Mouse (Mus musculus) right cerebral cortex, adult 18-20 months (tissue): ENCODE data around the gene Sltm.
"Not testable (repeated sequence)": the region's sequence is repeated elsewhere in the genome, so short reads cannot be mapped to it uniquely, and the experiment has no call there.

Source experiments
- DNase-seq: peaks from one replicate; pipeline ENCODE4 v3.0.0; 2022; ENCODE audit warnings: mixed read lengths

Sltm gene

DNA sequence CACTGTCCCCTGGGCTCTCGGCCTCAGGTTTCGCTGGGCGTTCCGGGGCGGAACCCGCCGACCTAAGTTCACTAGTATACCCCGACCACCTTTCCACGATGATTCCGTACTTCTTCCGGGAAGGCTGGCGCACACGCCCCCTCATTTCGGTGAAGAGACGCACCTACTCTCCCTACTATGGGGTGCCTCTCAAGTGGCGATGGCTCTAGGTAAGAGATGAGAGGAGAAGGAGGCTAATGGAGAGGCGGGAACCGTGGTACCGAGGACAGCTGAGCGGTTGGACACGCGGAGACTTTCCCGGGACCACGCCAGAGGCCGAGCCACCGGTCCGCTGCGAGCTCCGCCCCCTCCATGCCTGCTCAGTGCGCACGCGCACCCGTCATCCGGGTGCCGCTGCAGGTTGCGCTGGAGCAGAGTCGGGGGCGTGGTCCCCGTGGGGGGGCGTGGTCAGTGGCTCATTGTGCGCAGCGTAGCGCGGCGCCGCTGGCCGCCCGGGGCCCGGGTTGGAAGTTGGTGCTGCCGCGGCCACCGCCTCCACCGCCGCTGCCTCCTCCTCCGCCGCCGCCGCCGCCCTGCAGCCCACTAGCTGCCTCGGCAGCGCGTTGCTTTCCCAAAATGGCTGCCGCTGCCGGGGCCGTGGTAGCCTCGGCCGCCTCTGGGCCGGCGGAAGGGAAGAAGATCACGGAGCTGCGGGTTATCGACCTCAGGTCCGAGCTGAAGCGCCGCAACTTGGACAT, at the start of gene Sltm:
Gene Sltm, plus strand, starts transcription at position 450 of the 737 bp plus-strand sequence.
- DNase-seq, result peak; percentile 98

DNA sequence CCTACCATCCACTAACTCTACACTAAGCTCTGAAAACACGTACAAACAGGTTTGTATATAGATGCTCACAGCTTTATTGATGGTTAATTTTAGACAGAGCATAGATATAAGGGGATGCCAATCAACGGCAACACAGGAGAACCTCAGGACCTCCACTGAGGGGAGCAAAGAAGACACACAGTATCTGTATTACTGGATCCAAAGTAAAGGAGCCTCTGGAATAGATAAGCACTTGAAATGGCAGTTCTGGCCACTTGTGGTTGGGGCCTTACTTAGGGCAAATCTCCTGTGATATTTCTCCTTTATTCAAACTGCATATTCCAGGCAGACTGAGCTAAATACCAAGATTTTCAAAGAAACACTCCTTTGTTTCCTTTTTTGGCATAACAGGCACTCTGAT, 49.5 kb upstream of the Sltm start:
- DNase-seq, result no peak

DNA sequence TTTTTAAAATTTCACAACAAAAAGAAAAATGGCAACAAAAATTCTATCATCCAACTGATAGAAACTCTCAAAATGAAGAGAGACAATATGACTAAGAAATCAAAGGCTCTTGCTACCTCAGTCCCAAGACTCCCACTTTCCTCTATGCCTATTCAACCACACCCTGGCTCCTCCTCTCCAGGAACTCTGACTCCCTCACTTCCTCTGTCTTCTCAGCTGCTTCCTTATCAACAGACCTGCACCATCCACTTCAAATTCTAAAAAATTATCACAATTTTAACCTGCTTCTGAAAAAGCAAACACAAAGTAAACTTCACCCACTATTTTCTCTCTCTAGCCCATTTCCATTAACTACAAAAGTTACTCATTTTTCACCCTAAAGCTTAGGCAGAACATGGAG, 45.6 kb upstream of the Sltm start:
- DNase-seq, result no peak

DNA sequence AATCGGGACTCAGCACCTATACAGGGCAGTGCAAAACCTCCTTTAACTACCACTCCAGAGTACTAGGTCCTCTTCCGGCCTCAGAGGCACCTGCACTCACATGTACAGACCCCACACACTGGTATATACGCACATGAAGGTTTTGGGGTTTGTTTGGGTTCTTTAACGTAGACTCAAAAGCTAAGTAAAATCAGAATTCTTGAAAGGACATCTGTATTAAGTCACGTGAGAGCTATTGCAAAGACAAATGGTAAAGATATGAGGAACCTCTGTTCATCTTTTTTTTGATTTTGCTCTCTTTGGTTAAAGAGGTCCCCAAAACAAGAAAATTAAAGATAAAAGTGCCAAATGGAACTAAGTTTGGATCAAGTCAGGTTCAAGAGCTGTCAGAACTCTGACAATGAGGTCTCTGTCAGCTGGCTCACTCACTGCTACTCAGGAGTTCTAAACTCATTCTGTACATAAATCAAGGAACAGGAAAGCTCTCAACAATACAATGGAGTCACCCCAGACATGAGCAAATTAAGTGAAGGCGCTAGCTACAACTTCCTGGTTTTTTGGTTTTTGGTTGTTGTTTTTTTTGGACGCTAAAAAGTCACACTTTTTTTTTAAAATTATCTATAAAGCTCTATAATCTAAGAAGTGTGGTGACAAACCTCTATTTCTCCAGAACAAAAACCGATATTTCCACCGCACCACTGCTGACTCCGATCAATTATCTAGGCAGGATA, 40.1 kb upstream of the Sltm start:
- no peak for DNase-seq

DNA sequence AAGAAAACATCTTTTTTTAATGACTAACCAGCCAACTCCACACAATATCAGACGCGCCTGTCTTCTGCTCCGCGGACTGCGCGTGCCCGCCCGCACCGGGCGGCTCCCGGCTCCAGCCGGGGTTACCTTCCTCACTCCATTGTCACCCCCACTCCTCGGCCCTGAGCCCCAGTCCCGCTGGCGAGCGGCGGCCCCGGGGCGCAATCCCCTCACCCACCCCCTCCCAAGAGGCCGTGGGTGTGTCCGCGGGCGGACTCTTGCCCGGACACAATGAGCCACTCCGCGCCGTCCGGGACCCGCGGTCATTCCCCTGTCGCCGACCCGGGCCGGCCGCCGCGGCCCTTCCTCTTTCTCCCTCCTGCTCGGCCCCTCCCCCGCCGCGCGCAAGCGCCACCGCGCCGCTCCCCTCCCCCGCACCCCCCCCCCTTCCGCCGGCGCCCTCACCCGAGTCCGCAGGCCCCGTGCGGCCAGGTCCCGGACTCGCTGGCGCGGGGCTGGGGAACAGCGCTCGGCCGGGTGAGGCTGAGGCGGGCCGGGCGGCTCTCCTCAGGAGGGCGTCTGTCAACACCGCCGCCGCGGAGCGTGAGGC, 39.4 kb upstream of the Sltm start:
- DNase-seq, result no peak

DNA sequence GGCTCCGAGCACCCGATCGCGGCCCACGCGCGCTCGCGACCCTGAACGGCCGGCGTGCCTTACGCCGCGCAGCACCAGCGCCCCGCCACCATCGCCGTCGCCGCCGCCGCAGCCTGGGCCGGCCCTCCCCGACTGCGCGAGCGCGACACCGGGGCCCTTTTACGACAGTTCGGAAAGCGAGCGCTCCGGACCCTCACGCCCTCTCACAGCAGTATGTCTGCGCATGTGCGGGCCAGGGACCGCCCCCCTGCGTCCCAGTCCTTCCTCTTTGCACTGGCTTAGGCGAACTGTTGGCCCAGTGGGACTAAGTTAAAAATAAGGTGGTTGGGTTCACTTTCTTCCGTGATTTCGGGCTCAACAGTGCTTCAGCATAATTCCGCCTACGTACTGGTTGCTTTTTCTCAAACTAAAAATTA, 38.9 kb upstream of the Sltm start, which contains the start of gene Rnf111:
Gene Rnf111, minus strand, starts transcription at position 100 of the 416 bp plus-strand sequence.
- peak; percentile 97 for DNase-seq

DNA sequence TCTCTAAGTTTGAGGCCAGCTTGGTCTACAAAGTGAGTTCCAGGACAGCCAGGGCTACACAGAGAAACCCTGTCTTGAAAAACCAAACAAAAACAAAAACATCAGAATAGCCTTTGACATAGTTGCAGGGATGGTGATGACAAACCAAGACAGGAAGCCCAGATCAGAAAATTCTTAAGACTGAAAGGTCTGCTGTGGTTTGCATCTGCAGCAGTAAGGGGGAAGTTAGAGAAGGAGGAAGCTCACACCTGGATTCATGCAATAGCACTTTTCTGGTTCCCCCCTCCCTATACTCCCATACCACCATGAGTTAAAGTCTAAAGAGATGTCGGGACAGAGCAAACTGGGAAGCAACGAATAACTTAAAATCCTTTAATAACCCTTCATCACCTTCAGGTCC, 36.4 kb upstream of the Sltm start:
- no peak for DNase-seq

DNA sequence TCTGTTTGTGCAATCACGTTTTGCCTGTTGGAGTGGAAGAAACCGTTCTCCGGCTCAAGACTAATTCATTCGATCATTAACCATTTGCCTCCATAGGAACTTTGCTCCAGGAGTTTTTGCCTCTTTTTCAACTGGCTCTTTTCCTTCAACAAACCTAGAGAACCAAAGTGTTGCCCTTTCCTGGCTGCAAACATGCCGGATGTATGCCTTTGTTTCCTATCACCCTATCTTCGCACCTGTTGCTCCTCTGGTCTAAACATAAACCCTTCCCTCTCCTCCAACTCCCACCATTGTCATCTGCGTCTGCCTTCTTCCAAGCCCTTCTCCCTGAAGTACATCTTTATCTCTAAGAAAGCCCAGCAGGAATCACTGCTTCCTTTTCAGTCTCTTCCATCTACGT, 35.8 kb upstream of the Sltm start:
- DNase-seq, result no peak

DNA sequence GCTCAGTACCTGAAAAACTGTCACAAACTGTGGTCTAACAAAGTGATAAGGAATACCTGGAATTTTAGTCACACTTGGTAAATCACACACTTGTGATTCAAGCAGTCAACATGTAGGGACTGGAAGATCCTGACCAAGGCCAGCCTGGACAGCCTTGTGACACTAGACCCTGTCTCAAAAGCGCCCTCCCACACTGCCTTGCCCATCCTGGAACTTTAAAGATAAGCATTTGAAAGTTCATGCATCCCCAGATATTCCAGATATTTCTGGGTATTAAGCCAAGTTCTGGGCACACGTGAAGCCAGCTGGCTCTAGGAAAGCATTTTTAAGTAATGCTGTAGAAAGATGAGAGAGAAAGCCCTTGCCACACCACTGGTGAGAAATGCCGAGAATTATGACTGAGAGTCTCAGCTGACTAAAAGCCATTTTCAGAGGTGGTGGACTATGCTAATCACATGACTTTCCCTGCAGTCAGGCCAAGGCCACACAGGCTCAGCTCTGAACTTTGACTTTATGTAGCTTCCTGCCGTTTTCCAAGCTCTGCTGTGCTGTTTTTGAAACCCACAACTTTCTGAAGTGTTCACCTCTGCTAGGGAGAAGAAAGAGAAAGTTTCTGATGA, 32.5 kb upstream of the Sltm start:
- DNase-seq, result no peak

DNA sequence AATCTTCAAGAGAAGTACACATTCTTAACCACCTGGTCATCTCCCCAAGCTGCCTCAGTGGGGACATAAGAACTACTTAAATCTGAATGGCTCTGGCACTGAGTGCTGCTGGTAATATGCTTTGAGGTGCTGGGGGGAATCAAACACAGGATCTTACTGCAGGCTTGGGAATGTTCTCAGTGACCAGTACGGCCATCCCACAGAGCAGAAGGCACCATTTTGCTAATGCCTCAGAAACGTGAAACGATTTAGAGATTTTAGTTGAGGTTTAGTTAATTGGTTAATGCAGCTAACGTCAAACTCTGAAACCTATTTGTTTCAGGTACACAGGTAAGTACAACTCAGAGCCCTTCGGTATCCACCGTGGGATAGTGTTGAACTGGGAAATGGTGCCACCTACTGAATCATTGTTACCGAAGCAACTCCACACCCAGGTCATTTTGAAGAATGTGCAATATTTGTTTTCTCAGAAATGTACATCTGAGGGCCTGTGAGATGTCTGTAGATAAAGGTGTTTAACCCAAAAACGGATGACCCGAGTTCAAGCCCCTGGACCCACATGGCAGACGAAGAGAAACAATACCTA, 31.5 kb upstream of the Sltm start:
- DNase-seq, result no peak

DNA sequence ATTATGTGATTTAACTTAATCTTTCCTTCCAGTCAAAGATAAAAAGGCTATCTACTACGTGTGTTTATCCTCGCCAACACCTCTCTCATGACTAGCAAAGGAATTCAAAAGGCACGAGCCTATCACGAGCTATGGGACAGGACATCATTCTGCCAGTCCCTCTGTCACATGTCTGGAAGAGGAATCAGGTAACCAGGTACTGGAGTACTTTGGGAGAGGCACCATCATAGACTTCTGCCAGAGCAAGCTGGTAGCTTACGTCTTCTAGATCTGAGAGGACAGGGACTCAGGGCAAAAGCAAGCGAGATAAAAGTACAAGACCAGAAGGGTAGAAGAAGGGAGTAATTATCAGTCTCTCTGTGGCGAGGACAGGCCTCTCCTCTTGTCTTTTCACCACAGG, 30.9 kb upstream of the Sltm start:
- DNase-seq, result no peak

DNA sequence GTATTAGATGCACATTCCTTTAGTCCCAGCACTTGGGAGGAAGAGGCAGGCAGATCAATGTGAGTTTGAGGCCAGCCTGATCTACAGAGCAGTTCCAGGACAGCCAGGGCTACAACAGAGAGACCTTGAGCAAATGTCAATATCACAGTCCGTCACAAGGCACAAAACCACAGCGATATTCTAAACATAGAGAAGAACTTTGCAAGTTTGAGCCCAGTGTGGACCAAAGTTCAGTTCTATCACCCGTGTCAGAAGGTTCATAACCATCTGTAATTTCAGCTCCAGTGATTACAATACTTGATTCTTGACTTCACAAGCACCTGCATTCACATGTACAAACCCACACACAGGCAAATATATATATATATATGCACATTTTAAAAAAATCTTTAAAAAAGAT, 21.9 kb upstream of the Sltm start:
- DNase-seq, result no peak

DNA sequence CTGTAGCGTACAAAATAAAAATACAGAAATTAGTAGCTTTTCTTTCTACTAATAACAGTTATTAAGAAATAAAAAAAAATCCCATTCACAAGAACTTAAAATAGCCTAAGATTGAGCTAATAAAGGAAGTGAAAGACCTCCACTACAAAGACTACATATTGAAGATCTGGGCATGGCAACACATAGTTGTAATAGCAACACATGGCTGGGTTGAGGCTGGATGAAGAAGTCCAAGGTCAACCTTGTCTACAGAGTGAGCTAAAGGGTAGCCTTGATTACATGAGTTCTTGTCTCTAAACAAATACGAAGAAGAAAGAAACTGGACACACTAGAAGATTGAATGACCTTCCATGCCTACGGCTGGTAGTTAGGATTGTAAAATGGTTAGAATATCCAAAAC, 18.7 kb upstream of the Sltm start:
- DNase-seq, result no peak

DNA sequence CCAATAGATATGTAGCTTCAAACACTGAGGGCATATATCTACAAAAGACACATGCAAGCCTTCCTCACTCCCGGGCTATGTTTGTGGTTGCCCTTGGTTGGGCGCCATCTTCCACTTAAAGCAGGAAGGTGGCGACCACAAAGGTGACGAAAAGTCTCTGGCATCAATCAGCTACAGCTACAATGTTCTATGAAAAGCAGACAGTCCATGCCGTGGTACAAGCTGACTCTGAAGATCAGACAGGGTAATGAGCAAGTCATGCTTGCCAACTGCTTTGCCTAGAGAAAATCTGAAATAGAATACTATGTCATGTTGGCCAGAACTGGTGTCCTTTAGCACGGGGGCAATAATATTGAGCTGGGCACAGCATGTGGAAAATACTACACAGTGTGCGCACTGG, 18.2 kb upstream of the Sltm start:
- no peak for DNase-seq

DNA sequence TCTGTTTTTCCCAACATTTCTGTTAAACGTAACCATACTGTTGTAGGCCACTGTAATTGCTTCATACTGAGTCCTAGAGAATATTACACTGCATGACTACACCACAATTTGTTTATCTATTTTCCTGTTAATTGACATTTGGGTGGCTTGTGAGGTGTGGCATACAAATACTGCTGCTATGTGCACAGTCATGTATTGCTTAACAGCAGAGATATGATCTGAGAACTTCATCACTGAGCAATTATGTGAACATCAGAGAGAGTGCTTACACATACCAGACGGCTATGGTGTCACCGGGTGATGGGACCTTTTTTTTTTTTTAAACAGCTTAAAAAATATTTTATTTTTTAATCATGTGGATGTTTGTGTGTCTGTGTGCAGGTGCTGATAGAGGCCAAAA, 9.2 kb upstream of the Sltm start:
- DNase-seq, result no peak

DNA sequence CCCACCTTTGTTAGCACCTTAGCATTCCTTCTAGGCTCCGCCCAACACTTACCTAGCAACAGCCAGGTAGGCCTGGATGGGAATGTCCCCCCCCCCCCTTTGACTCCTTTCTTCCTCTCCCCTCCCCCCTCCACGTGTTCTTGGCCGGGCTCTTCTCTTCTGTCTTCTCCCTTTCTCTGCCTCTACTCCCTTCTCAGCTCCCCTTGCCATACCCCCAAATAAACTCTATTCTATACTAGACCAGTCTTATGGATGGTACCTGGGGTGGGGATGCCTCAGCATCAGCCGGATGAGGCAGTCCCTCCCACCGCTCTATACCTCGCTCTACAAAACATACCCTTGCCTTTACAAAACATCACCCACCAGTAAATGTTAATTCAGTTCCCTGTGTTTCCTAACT, 970 bp upstream of the Sltm start:
- DNase-seq, result no peak

DNA sequence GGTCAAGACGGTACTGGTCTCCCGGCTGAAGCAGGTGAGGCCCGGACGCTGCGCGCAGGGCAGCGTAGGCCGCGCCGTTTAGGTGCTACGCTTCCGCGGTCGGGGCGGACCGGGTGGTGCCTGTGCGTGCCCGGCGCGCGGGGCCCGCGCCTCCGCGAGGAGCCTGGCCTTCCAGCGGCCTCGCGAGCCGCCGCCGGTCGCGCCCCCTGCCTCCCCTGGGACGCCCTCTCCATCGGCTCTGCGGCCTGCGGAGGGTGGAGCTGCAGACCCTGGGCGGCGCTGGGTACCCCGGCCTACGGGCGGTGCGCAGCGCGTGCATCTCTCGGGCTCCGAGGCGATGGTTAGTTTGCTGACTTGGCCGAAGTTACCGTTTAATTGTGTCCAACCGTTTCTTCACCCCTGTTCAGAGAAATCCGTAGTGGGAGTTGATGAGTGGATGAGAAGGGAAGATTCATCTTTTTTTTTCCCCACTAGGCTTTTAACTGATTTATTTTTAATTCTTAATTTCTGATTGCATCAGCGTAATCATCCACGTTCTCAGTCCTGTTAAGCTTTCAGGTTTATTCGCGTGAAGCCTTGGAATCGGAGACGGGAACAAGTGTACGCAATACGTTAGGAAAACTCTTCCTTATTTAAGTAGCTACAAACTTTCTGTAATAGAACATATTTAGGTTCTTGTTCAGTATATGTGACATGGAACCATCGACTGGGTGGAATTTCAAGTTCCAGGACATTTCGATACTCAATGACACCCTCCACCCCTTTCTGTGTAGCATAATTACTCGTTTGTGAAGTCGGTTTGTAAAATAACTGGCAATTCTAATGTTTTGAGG, 710 bp downstream of the Sltm start:
- peak; percentile 62 for DNase-seq

DNA sequence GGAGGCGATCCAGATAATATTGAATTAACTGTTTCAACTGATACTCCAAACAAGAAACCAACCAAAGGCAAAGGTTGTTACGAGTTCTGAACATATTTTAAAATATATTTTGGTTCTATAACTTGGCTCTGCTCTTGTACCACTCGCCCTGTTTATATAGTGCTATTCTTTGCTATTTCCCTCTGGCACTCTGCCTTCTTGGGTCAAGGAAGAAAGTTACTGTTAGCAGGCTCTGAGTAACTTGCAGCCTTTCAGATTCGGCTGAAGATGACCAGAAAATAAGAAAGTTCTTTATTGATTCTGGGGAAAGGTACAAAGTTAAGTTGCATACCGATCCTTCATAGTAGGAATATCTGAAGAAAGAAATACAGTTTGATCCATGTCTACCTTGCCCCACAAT, 1.4 kb downstream of the Sltm start:
- no peak for DNase-seq

DNA sequence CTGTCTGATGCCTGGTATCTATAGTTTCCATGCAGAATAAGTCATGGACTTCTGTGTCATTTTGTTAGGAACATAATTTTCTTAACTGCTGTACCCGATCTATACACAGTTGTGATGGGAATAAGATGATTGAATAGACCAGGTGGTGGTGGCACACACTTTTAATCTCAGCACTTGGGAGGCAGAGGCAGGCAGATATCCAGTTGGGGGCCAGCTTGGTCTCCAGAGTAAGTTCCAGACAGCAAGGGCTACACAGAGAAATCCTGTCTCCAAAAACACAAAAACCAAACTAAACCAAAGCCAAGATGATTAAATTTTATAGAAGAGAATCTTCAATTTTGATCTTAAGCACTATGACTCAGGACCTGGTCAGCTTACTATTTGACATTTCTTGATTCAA, 2.3 kb downstream of the Sltm start:
- no peak for DNase-seq

DNA sequence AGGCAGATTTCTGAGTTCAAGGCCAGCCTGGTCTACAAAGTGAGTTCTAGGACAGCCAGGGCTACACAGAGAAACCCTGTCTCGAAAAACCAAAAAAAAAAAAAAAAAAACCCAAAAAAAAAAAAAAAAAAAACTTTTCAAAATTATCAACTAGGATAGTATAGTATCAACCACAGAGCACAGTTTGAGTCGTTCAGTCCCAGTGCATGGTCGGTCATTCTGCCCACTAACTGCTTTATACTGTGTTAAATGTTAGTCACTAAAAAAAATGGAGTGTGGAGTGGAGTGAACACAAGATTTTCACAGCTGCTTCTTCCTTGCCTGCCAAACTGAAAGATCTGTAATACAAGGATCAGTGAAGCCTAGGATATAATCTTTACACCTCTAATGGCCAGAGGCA, 4.0 kb downstream of the Sltm start:
- not testable (repeated sequence) for DNase-seq

DNA sequence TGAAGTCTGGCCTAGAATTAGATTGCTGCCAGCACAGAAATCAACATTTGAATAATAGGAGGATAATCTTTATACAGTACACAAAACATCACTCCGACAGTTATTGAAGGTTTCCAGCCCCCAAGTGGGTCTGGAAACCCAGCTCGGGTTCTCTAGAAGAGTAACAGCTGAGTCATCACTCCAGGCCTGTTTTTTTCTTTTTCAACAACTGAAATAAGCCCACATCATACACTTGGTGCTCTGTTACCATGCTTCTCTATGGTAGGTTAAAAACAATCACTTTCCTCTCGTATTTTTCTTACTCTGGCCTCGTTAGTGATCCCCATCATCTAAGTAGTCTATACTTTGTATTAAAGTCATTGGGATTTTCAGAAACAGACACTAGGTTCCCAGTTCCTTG, 5.8 kb downstream of the Sltm start:
- DNase-seq, result no peak

DNA sequence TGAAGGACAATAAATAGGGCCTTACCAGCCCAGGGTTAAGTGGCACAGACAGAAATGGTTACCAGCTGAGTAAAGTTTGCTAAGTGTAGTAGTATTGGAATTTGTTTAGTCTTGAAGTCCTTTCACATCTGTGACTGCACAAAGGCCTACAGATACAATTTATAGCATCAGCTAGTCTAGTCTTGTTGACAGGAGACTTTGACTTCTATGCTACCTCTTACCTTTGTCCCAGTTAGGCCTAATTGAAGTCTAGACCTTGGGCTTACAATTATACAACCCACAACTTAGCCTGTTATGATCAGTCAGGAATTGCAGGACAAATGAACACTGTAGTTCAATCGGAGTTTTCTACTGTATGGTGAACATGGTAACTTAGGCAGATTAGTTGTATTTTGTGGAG, 9.0 kb downstream of the Sltm start:
- no peak for DNase-seq
